12 mouse cellular contexts compared by ENCODE assay signal in the genomic region with DNA sequence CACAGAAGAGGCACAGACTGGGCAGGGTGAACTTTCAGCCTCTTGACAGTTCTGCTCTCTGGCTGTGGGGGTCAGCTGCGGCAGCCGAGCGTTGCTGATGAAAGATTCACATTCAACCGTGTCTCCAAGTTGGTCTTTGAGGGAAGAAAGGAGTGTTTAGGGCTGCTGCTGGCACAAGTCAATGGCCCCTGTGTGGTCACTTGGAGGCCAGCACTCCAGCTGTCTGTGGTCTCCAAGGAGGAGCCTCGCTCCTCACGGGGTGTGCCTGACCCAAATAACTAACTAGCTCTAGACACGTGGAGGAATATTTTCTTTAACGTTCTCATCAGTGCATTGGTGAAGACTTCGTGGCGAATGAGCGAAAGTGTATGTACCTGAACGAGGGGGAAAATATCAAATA.
"Had no signal": no experiment of that assay in that cellular context is flagged by ENCODE, and none has a peak within 500 bp of the region (broad histone marks: within the 10 kb centered on the region; RNA-seq: fewer than 3 reads in every experiment).

No protein-coding gene starts in this region.

- ATAC-seq: midbrain, embryonic 15.5 days had no signal

- H3K27me3 ChIP-seq: limb, embryonic 13.5 days; midbrain, embryonic 15.5 days; stomach, embryonic 15.5 days had no signal

- H3K9ac ChIP-seq: limb, embryonic 13.5 days; liver, embryonic 14.5 days; midbrain, embryonic 15.5 days; stomach, embryonic 15.5 days had no signal

- DNase-seq: kidney, adult 2 months; kidney, postnatal 25 days; layer of hippocampus, postnatal 36 days; lung, adult 18-20 months; lung, postnatal 4 days; thymus, adult 2 months; thymus, postnatal 25 days had no signal

- H3K9me3 ChIP-seq: limb, embryonic 13.5 days; midbrain, embryonic 10.5 days; midbrain, embryonic 15.5 days; stomach, embryonic 15.5 days had no signal

- H3K36me3 ChIP-seq: midbrain, embryonic 15.5 days had no signal

- H3K4me1 ChIP-seq: limb, embryonic 13.5 days; midbrain, embryonic 15.5 days had no signal

- H3K4me3 ChIP-seq: limb, embryonic 13.5 days; midbrain, embryonic 10.5 days; midbrain, embryonic 15.5 days; stomach, embryonic 15.5 days had no signal

- H3K4me2 ChIP-seq: limb, embryonic 13.5 days; midbrain, embryonic 15.5 days; stomach, embryonic 15.5 days had no signal

- H3K27ac ChIP-seq: limb, embryonic 13.5 days; liver, embryonic 14.5 days; midbrain, embryonic 10.5 days; midbrain, embryonic 15.5 days; stomach, embryonic 15.5 days had no signal
